Mouse (Mus musculus) c-Kit-negative CD71-positive TER-119-positive erythroid progenitor cells, embryonic 14.5 days (primary cell): ENCODE data around the gene Acss1.

Experiments
- DNase-seq: peaks from one replicate; pipeline ENCODE4 v3.0.0-alpha.2; 2013; ENCODE audit warnings: low read depth, low spot score

The Acss1 gene

GRCm38 (mm10) chr2:150667820-150668766 lies at the start of gene Acss1:
TSS of gene Acss1 (minus strand) at chr2:150668500.
- peak; percentile 67 for DNase-seq

DNA sequence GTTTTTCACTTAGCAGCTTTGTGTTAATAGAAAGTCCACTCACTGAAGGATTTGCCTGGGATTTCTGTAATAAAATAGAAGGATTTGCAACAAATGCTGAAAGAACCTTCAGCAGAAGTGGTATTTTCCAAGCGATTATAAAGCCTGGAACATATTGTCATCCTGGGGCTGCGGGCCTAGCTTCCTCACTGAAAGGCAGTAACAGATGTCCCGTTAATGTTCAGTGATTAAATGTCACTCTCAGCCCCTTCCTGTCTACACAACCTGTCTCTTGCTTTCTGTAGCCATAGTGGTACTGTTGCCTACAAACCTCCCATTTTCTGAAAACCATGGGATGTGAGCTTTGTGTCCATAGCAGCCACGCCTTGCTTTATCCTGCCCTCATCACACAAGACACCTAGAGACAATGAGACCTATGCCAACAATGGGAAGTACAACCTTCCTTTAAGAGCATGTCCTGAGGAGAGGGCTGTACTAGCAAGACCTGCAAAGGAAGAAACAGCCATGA lies 43.9 kb upstream of the Acss1 start:
- no peak for DNase-seq

DNA sequence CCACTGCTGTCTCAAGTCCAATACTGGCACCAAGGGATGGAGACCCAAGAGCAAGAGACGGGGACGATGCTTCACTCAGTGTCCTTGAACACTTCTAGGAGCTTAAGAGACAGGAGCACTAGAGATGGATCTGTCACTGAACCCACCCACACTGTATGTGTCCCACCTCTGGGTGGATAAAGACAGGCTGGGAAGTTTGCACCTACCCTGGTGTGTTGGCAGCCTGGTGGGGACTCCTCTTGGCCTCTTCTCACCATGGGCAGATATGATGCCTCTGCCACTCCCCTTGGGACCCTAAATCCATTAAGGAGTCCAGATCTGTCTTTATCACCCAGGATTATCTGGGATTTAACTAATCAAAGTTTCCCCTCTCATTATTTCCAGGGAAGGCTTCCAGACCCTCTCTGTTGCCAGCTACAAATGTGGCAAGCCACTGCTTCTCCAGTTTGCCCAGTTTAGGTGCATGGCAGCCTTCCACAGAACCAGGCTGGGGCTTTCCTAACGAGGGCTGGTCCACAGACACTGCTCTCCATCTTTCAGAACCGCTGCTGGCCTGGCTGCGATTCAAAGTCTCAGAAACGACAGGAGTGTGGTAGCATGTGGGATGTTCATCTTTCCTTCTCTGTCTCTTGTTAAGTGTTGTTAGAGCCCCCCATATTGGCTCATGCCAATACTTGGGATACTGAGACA lies 23.3 kb upstream of the Acss1 start:
- no peak for DNase-seq

GRCm38 (mm10) chr2:150690216-150690615 lies 21.9 kb upstream of the Acss1 start:
- DNase-seq = no peak

DNA sequence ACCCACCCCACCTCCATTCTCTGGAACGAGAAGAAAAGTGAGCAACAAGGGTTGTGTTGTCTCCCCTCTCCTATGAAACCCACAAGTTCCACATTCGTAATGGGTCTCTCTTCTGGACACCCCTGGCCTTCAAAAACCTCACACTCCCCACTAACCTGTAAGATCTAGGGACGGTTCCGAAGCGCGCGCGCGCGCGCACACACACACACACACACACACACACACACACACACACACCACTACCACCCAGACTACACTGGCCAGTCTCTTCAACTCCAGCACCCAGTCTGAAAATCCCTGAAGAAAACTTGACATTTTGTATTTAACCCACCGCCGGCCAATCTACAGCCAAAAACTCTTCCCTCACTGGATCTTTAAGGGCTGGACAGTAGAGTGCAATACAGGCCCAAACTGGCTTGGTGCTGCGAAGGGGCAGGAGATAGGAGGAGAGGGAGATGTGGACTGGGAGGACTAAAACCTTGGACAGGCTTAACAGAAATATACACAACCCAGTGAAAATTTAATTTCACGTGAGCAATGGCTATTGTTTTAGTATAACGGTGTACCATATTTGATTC lies 21.0 kb upstream of the Acss1 start, which contains the start of gene Vsx1:
TSS of gene Vsx1 (minus strand) at position 138 of the 578 bp plus-strand sequence.
- no peak for DNase-seq

DNA sequence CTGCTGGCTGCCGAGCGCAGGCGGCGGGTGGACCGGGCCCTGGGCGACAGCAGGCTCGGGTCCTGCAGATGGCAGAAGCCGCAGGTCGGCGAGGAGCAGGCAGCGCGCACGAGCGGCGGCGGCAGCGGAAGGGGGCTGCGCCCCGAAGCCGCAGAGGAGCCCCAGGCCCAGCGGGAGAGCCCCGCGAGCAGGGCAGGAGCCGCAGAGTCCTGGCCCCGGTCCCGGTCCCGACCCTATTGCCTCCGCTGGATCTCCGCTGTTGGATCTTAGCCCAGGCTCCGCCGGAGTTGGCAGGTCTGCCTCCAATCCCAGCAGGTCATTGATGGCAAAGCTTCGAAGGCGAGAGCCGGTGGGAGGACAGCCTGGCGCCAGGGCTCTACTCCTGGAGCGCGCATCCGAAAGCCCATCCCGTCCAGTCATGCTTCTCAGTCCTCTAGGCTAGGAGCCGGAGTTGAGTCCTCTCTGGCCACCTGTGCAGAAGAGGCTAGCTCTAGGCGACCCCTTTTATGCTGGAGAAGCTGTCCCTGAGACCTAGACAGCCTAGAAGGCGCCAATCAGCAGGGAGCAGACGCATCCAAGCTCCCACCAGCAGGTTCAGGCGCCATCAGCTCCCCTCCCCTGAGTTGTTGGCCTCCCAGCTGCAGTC lies 20.4 kb upstream of the Acss1 start:
- no peak for DNase-seq

DNA sequence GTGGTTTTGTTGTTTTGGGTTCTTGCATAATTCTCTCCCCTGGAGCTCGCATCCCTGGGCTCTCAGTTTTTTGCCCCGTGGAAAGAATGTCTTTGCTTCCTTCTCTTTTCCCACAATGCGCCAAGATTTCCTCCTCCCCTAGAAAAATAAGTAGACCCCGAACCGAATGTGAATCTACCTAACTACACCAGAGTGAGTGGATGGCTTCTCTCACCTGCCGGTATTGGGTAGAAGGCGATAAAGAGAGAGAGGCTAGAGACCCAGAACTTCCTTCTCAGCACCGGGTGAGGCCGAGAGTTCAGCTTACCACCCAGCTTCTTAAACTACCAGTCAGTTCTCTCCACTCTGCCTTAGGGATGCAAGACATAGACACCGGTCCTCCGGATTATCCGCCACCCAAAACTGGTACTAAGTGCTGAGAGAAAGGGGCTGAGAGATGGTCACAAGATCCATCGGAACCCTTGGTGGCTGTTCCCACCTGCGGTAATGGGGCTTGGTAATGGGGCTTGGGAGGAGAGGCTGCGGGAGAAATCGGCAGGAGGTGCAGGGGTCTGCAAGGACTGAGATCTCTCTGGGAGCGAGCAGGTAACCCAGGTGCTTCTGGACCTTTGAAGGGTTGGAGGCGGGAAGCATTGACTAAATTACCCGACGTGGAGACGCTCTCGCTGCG lies 19.7 kb upstream of the Acss1 start:
- no peak for DNase-seq

- no peak for DNase-seq
Observed at GRCm38 (mm10) chr2:150685389-150685788, 17.1 kb upstream of the Acss1 start.

- DNase-seq = no peak
Observed at GRCm38 (mm10) chr2:150684451-150684850, 16.2 kb upstream of the Acss1 start.

GRCm38 (mm10) chr2:150681581-150681980 lies 13.3 kb upstream of the Acss1 start:
- DNase-seq = no peak

DNA sequence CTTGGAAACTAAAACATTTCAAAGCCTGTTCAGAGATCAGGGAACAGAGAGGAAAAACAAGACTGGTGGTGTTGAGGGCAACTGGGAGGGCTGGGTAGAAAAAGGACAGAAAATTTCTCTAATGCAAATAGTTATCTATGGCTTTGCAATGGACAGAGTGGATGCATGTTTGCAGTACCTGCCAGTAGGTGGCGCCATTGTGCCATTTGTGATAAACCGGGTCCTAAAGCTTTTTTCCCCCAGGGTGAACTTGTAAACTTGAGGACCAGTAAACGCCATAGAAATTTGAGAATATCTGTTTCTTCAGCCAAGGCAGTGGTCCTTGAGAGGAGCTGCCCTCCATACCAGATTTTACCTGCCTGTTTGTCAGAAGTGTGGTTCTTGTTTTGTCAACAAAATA lies 10.1 kb upstream of the Acss1 start:
- peak; percentile 63 for DNase-seq

DNA sequence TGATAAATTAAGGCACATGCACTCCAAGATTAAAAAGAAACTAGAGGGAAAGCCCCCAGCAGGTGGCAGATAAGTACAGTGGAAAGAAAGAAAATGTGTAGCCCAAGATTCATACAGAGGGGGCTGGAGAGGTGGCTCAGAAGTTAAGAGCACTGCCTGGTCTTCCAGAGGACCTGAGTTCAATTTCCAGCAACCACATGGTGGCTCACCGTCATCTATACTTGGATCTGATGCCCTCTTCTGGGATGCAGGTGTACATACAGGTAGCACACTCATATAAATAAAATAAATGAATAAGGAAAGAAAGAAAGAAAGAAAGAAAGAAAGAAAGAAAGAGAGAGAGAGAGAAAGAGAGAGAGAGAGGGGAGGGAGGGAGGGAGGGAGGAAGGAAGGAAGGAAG lies 7.2 kb upstream of the Acss1 start:
- no peak for DNase-seq

GRCm38 (mm10) chr2:150674900-150675299 lies 6.6 kb upstream of the Acss1 start:
- DNase-seq = peak; percentile 59

DNA sequence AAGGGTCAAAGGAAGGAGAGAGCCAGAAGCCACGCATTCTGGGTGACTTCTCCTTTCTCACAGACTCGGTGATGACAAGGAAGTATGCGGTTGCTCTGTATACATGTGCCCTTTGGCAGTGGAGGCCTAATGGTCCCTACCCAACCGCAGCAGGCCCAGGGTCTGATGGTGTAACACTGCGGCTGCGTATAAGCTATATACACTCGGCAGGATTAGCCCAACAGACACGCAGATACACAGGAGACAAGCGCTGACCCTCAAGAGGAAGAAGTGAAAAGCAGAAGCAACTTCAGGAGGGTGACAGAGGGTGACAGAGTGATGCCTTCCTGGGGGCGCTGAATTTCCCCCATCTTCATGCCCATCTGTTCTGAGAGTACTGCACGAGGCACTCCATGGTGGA lies 5.6 kb upstream of the Acss1 start:
- no peak for DNase-seq

GRCm38 (mm10) chr2:150671609-150672290 lies 3.5 kb upstream of the Acss1 start:
- no peak for DNase-seq

DNA sequence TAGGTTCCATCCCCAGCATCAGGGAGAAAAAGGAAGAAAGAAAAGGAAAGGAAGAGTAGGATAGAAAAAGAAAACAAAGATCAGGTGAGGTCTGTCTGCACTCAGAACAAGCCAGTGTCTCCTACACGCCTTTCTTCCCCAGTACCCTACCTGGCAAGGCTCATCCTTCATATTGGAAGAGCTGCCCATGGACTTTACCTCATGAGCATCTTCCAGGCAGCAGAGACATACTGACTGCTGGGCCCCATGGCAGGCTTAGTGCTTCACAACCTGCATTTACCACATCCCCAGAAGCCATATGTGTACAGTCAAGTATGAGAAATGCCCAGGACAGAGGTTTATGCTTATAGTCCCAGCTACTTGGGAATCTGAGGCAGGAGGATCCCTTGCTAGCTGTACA lies 2.6 kb upstream of the Acss1 start:
- no peak for DNase-seq

- no peak for DNase-seq
Observed at GRCm38 (mm10) chr2:150669454-150670045, 1.2 kb upstream of the Acss1 start.

- DNase-seq = no peak
Observed at GRCm38 (mm10) chr2:150668956-150669355, 656 bp upstream of the Acss1 start.

DNA sequence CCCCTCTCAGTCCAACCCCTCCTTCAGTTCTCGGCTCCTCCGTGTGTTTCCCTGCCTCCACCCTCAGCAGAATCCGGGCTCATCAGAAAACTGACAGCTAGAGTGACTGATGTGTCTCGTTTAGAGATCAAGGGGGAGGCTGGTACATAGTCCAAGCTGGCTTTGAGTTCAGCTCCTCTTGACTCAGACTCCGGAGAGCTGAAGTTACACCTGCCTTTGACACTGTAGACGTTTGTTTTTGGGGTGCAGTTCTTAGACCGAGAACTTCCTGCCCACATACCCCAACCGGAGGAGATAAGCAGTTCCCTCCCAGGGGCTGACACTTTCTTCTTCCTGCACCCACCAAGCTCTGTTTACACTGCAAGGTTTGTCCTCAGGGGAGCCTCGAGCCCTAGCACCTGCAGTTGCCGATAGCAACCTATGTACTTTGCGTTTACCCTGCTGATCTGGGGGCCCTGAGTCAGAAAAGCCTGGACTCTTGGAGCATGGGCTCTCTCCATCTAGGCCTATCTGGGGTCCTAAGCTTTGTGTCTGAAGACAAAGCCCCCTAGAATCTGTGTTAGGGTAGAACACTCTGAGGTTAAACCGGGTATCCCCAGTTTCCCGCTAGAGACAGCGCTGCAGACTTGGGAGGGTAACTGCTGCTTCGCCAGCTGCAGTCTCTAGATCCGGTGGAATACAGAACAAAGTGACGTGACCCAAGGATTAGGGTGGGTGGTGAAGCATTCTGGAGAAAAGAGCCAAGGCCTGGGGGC lies 1.1 kb downstream of the Acss1 start:
- peak; percentile 45 for DNase-seq

DNA sequence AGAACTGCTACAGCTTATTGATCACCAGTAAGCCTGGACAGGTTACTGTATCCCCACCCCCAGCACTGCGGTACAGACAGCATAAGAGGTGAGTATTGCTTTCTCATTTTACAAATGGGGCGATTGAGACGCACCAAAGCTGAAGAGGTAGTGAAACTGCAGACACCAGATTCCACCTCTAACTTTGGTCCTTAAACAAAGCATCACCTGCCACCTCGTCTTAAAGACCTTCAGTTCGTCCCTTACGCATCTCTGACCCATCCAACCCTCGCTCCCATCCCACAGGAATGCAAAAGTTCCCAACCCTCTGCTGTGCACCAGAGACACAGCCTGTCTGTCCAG lies 1.6 kb downstream of the Acss1 start:
- no peak for DNase-seq
